In genomic region chr13:64824856-64825255, GRCm38 (mm10) we compare ENCODE assay signal across 7 mouse cellular contexts.
A peak's percentile ranks its signal among the peaks of the same experiment; 100 is the strongest.
DNase-seq lines count a peak whose midpoint lies in the region; ATAC-seq and TF ChIP-seq lines count a peak whose summit lies in the region.
"Not testable (repeated sequence)": the region's sequence is repeated elsewhere in the genome, so short reads cannot be mapped to it uniquely, and the experiment has no call there.

No protein-coding gene starts in this region.

- TF ChIP-seq CTCF in MEL (IDR thresholded peaks at IDR 0.05 in 2 of 3, conservative IDR thresholded peaks at IDR 0.05 in 1 of 3; ENCODE audit: control insufficient read depth in 1 of 3, insufficient read depth in 1 of 3, low read depth in 2 of 3, low read length in 3 of 3, poor library complexity in 1 of 3, severe bottlenecking in 1 of 3): peak in 1 of 3 experiments; percentile 46; a peak in 2 of 6 replicates

- intact Hi-C loops in left cerebral cortex, postnatal 4 days (cut with DNase I): not testable (repeated sequence)

- not testable (repeated sequence) for H3K27ac ChIP-seq in MEL (ENCODE audit: control insufficient read depth, low read depth, low read length); forebrain, embryonic 14.5 days (ENCODE audit: low read depth, low read length); midbrain, embryonic 14.5 days (replicated peaks; ENCODE audit: low read depth, low read length)

- DNase-seq in A20 (ENCODE audit: low read depth, low spot score) (peak; percentile 3), MEL (ENCODE audit: low read depth, low spot score) (peak; percentile 70)
- DNase-seq in adrenal gland, postnatal 14 days: peak; percentile 47
- peak; percentile 2 to 12 for DNase-seq in cerebellum, postnatal 10 days
- DNase-seq in forebrain, embryonic 14.5 days (ENCODE audit: low spot score): peak; percentile 25
- DNase-seq in left cerebral cortex, postnatal 4 days: peak; percentile 1
- peak; percentile 3 for DNase-seq in midbrain, embryonic 14.5 days

- H3K4me3 ChIP-seq in MEL (ENCODE audit: control insufficient read depth in 1 of 2, insufficient read depth in 1 of 2, low read depth in 2 of 2, low read length in 2 of 2); forebrain, embryonic 14.5 days (ENCODE audit: low read depth, low read length); midbrain, embryonic 14.5 days (replicated peaks; ENCODE audit: low read depth, low read length): not testable (repeated sequence)

- H3K4me2 ChIP-seq in forebrain, embryonic 14.5 days (ENCODE audit: low read length); midbrain, embryonic 14.5 days (ENCODE audit: low read length): not testable (repeated sequence)

- H3K27me3 ChIP-seq in MEL (ENCODE audit: control insufficient read depth in 1 of 2, insufficient read depth in 2 of 2, low read length in 2 of 2); forebrain, embryonic 14.5 days (replicated peaks; ENCODE audit: control insufficient read depth, insufficient read depth, low read length); midbrain, embryonic 14.5 days (ENCODE audit: control insufficient read depth, insufficient read depth, low read length): not testable (repeated sequence)

- H3K9ac ChIP-seq in MEL (ENCODE audit: control insufficient read depth, low read depth, low read length, poor library complexity, severe bottlenecking); forebrain, embryonic 14.5 days (ENCODE audit: low read length); midbrain, embryonic 14.5 days (replicated peaks; ENCODE audit: low read length): not testable (repeated sequence)

- H3K36me3 ChIP-seq in MEL (ENCODE audit: control insufficient read depth in 1 of 2, insufficient read depth in 2 of 2, low read length in 2 of 2); forebrain, embryonic 14.5 days (ENCODE audit: control insufficient read depth, insufficient read depth, low read length); midbrain, embryonic 14.5 days (ENCODE audit: control insufficient read depth, insufficient read depth, low read length): not testable (repeated sequence)

- WGBS in forebrain, embryonic 14.5 days: 49% methylated on average over 5 of the region's 5 CpGs
- WGBS in midbrain, embryonic 14.5 days: 52% methylated on average over 5 of the region's 5 CpGs

- peak; percentile 50 for TF ChIP-seq RAD21 in MEL (IDR thresholded peaks at IDR 0.05; ENCODE audit: low read depth, low read length)

- not testable (repeated sequence) for H3K9me3 ChIP-seq in MEL (replicated peaks; ENCODE audit: insufficient read depth, low read length); forebrain, embryonic 14.5 days (replicated peaks; ENCODE audit: control insufficient read depth, low read length); midbrain, embryonic 14.5 days (ENCODE audit: control insufficient read depth, low read length)

- ATAC-seq in forebrain, embryonic 14.5 days; midbrain, embryonic 14.5 days (ENCODE audit: low FRiP score, low TSS enrichment): not testable (repeated sequence)

- H3K79me2 ChIP-seq in MEL (ENCODE audit: control insufficient read depth, insufficient read depth, low read length, poor library complexity): not testable (repeated sequence)

- TF ChIP-seq POLR2A in MEL (IDR thresholded peaks at IDR 0.05; ENCODE audit: control insufficient read depth in 1 of 2, insufficient read depth in 1 of 2, low read depth in 1 of 2, low read length in 2 of 2, poor library complexity in 1 of 2): not testable (repeated sequence)

- not testable (repeated sequence) for TF ChIP-seq EP300 in MEL (IDR thresholded peaks at IDR 0.05; ENCODE audit: low read depth in 1 of 2, low read length in 2 of 2)

- H3K4me1 ChIP-seq in MEL (ENCODE audit: control insufficient read depth in 1 of 2, insufficient read depth in 2 of 2, low read length in 2 of 2); forebrain, embryonic 14.5 days (ENCODE audit: control insufficient read depth, insufficient read depth, low read length); midbrain, embryonic 14.5 days (ENCODE audit: control insufficient read depth, insufficient read depth, low read length): not testable (repeated sequence)

TF ChIP-seq in MEL, 35 proteins besides CTCF, POLR2A, EP300 and RAD21:
- TF ChIP-seq ZC3H11A (IDR thresholded peaks at IDR 0.05; ENCODE audit: low read depth, low read length): 0 out of 2 replicates have a peak, but pooled peaks have one; percentile 39
- TF ChIP-seq SMC3 (IDR thresholded peaks at IDR 0.05; ENCODE audit: low read depth, low read length): peak; percentile 63
TF ChIP-seq in MEL: peak in this region for 2; not testable (repeated sequence) for 33.

Comparison
In these comparisons a context has a peak if more than half of its experiments do, and no peak if none do; other contexts are left out.
1. DNase-seq: peak in every context shown above with its lines; median percentile 70 in MEL; 47 in adrenal gland, postnatal 14 days; 25 in forebrain, embryonic 14.5 days; 7 in cerebellum, postnatal 10 days; 3 in A20; 3 in midbrain, embryonic 14.5 days; 1 in left cerebral cortex, postnatal 4 days.